Mouse (Mus musculus): ENCODE data around the gene Pappa2.

DNA sequence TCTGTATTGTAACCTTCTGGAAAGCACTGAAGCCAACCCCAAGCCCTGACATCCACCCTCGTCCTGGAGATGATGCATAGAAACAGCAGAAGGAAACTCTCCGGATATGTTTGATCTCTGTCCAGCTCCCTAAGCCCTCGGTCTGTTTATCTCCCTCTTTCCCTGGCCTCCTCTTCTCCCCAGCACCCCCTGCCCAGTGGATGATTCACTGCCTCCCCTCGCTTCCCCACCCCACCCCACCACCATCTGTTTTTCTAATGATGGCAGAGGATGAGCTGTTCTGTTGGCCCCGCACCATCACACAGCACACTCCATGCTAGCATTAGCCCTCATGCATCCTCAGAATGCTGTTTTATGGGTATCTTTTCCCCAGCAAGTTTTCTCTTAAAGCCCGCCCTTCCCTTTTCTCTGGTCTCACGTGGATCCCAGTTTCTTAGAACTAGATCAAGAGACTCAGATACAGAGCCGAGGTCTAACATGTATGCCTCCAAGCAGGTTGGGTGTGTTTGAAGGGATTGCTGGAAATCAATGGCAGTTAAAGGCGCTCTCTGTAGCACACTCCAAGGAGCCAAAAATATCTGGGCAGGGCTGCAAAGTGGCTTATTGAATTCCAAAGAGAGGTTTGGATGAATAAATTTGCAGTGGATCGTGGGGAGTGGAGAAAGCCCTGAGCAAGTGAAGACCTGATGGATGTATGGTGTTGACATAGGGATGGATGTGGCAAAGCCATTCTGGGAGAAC lies 231.8 kb downstream of the Pappa2 start:
- TF ChIP-seq CTCF (IDR thresholded peaks at IDR 0.05; ENCODE audit: low read depth, low read length) (no peak), POLR2A (IDR thresholded peaks at IDR 0.05; ENCODE audit: extremely low read depth, insufficient read depth, low read length) (no peak)
